Mouse (Mus musculus) MEL (cell line): Measurements from ENCODE around the gene C2cd4d. TPM values are rescaled to one million over a fixed set of nuclear protein-coding genes. Genes with fewer than 3 reads are reported as not detected.

Experiments
- DNase-seq: peaks from one replicate; pipeline ENCODE4 v3.0.0; 2011; ENCODE audit warnings: low read depth, low spot score
- H3K27ac ChIP-seq: 2 replicates; pipeline ENCODE4 v1.5.1; 2012; ENCODE audit warnings: low read depth, mild to moderate bottlenecking, control low read depth, low read length, moderate library complexity; ENCODE audit not compliant: control insufficient read depth
- H3K27me3 ChIP-seq, 2 experiments: fragments of 150-350 bp in 1 of 2; sonication (generic) in 1 of 2; 2 replicates each; pipeline ENCODE4 v1.6.1; 2012; ENCODE audit warnings: low read length in 2 of 2, mild to moderate bottlenecking in 2 of 2, improper control_type of control experiment in 1 of 2, moderate library complexity in 1 of 2; ENCODE audit not compliant: insufficient read depth in 2 of 2, control insufficient read depth in 1 of 2
- H3K36me3 ChIP-seq, 2 experiments: 2 replicates each; pipeline ENCODE4 v1.6.1; 2012 to 2014; ENCODE audit warnings: low read length in 2 of 2, improper control_type of control experiment in 1 of 2, inconsistent platforms in 1 of 2, mild to moderate bottlenecking in 1 of 2; ENCODE audit not compliant: insufficient read depth in 2 of 2, control insufficient read depth in 1 of 2
- H3K4me1 ChIP-seq, 2 experiments: fragments of 150-350 bp in 1 of 2; sonication (generic) in 1 of 2; 2 replicates each; pipeline ENCODE4 v1.6.1; 2012; ENCODE audit warnings: low read length in 2 of 2, improper control_type of control experiment in 1 of 2, mild to moderate bottlenecking in 1 of 2; ENCODE audit not compliant: insufficient read depth in 2 of 2, control insufficient read depth in 1 of 2
- H3K4me3 ChIP-seq, 2 experiments: fragments of 150-350 bp in 1 of 2; sonication (generic) in 1 of 2; 2 replicates each; pipeline ENCODE4 v1.5.1; 2012; ENCODE audit warnings: low read depth in 2 of 2, low read length in 2 of 2, mild to moderate bottlenecking in 2 of 2, moderate library complexity in 2 of 2, control low read depth in 1 of 2, improper control_type of control experiment in 1 of 2; ENCODE audit not compliant: control insufficient read depth in 1 of 2, insufficient read depth in 1 of 2
- H3K79me2 ChIP-seq: 2 replicates; pipeline ENCODE4 v1.6.1; 2012; ENCODE audit warnings: mild to moderate bottlenecking, low read length, moderate library complexity; ENCODE audit not compliant: control insufficient read depth, poor library complexity, insufficient read depth
- H3K9ac ChIP-seq: 2 replicates; pipeline ENCODE4 v1.6.1; 2012; ENCODE audit warnings: low read depth, mild to moderate bottlenecking, control low read depth, low read length, moderate library complexity; ENCODE audit not compliant: control insufficient read depth, poor library complexity, severe bottlenecking
- H3K9me3 ChIP-seq: fragments of 150-350 bp; sonication (generic); replicated peaks from 2 replicates; pipeline ENCODE4 v1.6.1; 2012; ENCODE audit warnings: mild to moderate bottlenecking, low read length, improper control_type of control experiment, moderate library complexity; ENCODE audit not compliant: insufficient read depth
- BHLHE40 ChIP-seq: IDR thresholded peaks from 2 replicates; pipeline ENCODE4 v1.6.1; 2012; ENCODE audit warnings: low read depth, mild to moderate bottlenecking, inconsistent platforms, low read length, improper control_type of control experiment, borderline replicate concordance
- E2F4 ChIP-seq: IDR thresholded peaks from 2 replicates; pipeline ENCODE4 v1.6.1; 2011; ENCODE audit warnings: low read depth, low read length, improper control_type of control experiment, borderline replicate concordance
- EP300 ChIP-seq, 2 experiments: IDR thresholded peaks; 2 replicates each; pipeline ENCODE4 v1.6.1; 2011; ENCODE audit warnings: improper control_type of control experiment in 2 of 2, low read length in 2 of 2, low read depth in 1 of 2, mild to moderate bottlenecking in 1 of 2
- GATA1 ChIP-seq: IDR thresholded peaks from 2 replicates; pipeline ENCODE4 v1.6.1; 2011; ENCODE audit warnings: low read depth, low read length, improper control_type of control experiment
- JUND ChIP-seq: IDR thresholded peaks from 2 replicates; pipeline ENCODE4 v1.6.1; 2011; ENCODE audit warnings: low read depth, mild to moderate bottlenecking, improper control_type of control experiment, low read length
- MAFK ChIP-seq: IDR thresholded peaks from 2 replicates; pipeline ENCODE4 v1.6.1; 2011; ENCODE audit warnings: low read depth, mild to moderate bottlenecking, low read length, improper control_type of control experiment, borderline replicate concordance
- MAX ChIP-seq: IDR thresholded peaks from 2 replicates; pipeline ENCODE4 v1.6.1; 2011; ENCODE audit warnings: low read length, improper control_type of control experiment
- MAZ ChIP-seq: IDR thresholded peaks from 2 replicates; pipeline ENCODE4 v1.6.1; 2012; ENCODE audit warnings: low read depth, mild to moderate bottlenecking, inconsistent platforms, low read length, improper control_type of control experiment
- MEF2A ChIP-seq: IDR thresholded peaks from 2 replicates; pipeline ENCODE4 v1.6.1; 2014; ENCODE audit warnings: low read depth, mild to moderate bottlenecking, inconsistent platforms, low read length, improper control_type of control experiment; ENCODE audit not compliant: poor library complexity, insufficient replicate concordance, severe bottlenecking; ENCODE audit errors: extremely low read depth
- MXI1 ChIP-seq: IDR thresholded peaks from 2 replicates; pipeline ENCODE4 v1.6.1; 2011; ENCODE audit warnings: mild to moderate bottlenecking, low read depth, low read length, improper control_type of control experiment
- NRF1 ChIP-seq: IDR thresholded peaks from 2 replicates; pipeline ENCODE4 v1.6.1; 2014; ENCODE audit warnings: low read depth, mild to moderate bottlenecking, inconsistent platforms, low read length, improper control_type of control experiment, moderate library complexity; ENCODE audit not compliant: poor library complexity, insufficient read depth, severe bottlenecking
- POLR2A ChIP-seq, 2 experiments: IDR thresholded peaks; 2 replicates each; pipeline ENCODE4 v1.6.1; 2011 to 2012; ENCODE audit warnings: low read length in 2 of 2, mild to moderate bottlenecking in 2 of 2, control low read depth in 1 of 2, improper control_type of control experiment in 1 of 2, low read depth in 1 of 2, moderate library complexity in 1 of 2; ENCODE audit not compliant: control insufficient read depth in 1 of 2, insufficient read depth in 1 of 2, poor library complexity in 1 of 2
- POLR2AphosphoS2 ChIP-seq: IDR thresholded peaks from 2 replicates; pipeline ENCODE4 v1.6.1; 2011; ENCODE audit warnings: low read length, improper control_type of control experiment
- RAD21 ChIP-seq: IDR thresholded peaks from 2 replicates; pipeline ENCODE4 v1.6.1; 2011; ENCODE audit warnings: mild to moderate bottlenecking, low read depth, low read length, improper control_type of control experiment
- RCOR1 ChIP-seq: IDR thresholded peaks from 2 replicates; pipeline ENCODE4 v1.6.1; 2012; ENCODE audit warnings: low read depth, mild to moderate bottlenecking, inconsistent platforms, low read length, improper control_type of control experiment
- SMC3 ChIP-seq: IDR thresholded peaks from 2 replicates; pipeline ENCODE4 v1.6.1; 2011; ENCODE audit warnings: low read depth, low read length, improper control_type of control experiment
- TBP ChIP-seq: IDR thresholded peaks from 2 replicates; pipeline ENCODE4 v1.8.0; 2011; ENCODE audit warnings: low read depth, low read length, improper control_type of control experiment
- TCF12 ChIP-seq: IDR thresholded peaks from 2 replicates; pipeline ENCODE4 v1.6.1; 2014; ENCODE audit warnings: low read depth, mild to moderate bottlenecking, inconsistent platforms, low read length, improper control_type of control experiment, moderate library complexity
- UBTF ChIP-seq: IDR thresholded peaks from 2 replicates; pipeline ENCODE4 v1.6.1; 2012; ENCODE audit warnings: low read depth, mild to moderate bottlenecking, inconsistent platforms, low read length, improper control_type of control experiment, moderate library complexity, borderline replicate concordance; ENCODE audit not compliant: insufficient read depth
- ZMIZ1 ChIP-seq: IDR thresholded peaks from 2 replicates; pipeline ENCODE4 v1.6.1; 2012; ENCODE audit warnings: low read depth, mild to moderate bottlenecking, inconsistent platforms, low read length, improper control_type of control experiment, moderate library complexity
- ZNF384 ChIP-seq: IDR thresholded peaks from 2 replicates; pipeline ENCODE4 v1.6.1; 2012; ENCODE audit warnings: low read depth, mild to moderate bottlenecking, inconsistent platforms, low read length, improper control_type of control experiment
- polyA plus RNA-seq, 2 experiments: library from polyadenylated mRNA; stranded (reverse) in 1 of 2; unstranded in 1 of 2; fragments of >175 nt in 1 of 2; fragments of >200 nt in 1 of 2; gene quantifications; 2 replicates each; pipeline versions ENCODE4 v1.2.1 to v1.2.4; 2012; ENCODE audit warnings: low replicate concordance in 2 of 2, low read depth in 1 of 2; ENCODE audit not compliant: insufficient read length in 2 of 2, insufficient read depth in 1 of 2, missing spikeins in 1 of 2
- total RNA-seq: library from RNA; depleted of rRNA; stranded (reverse); fragments of 300-350 nt; gene quantifications from 2 replicates; pipeline ENCODE4 v1.2.3, GENCODE M21; 2012

C2cd4d gene
- total and polyA plus RNA-seq, 3 experiments, result not detected

GRCm38 (mm10) chr3:94374636-94375035 lies 12.4 kb downstream of the C2cd4d start:
- no peak overlapping the region for H3K4me3 ChIP-seq
- H3K36me3 ChIP-seq, result peaks cover 0 to 4% of the 10 kb centered on the region in 2 experiments; a peak in 2 of 4 replicates
- no peak overlapping the region for H3K9ac ChIP-seq
- TF ChIP-seq BHLHE40 (no peak), RCOR1 (no peak), SMC3 (no peak), E2F4 (no peak), GATA1 (no peak), MXI1 (no peak), NRF1 (no peak), MAZ (no peak), POLR2AphosphoS2 (no peak), EP300 (IDR thresholded peaks at IDR 0.05; ENCODE audit: low read depth in 1 of 2, low read length in 2 of 2) (no peak), RAD21 (no peak), UBTF (no peak), ZMIZ1 (no peak), TCF12 (no peak)
- no peaks in the 10 kb centered on the region for H3K79me2 ChIP-seq
- no peak for DNase-seq
- H3K27ac ChIP-seq, result no peak overlapping the region
- H3K27me3 ChIP-seq, result peaks cover 0 to 3% of the 10 kb centered on the region in 2 experiments; a peak in 1 of 4 replicates
- peaks cover 0 to 4% of the 10 kb centered on the region in 2 experiments; a peak in 3 of 4 replicates for H3K4me1 ChIP-seq
- H3K9me3 ChIP-seq, result no peaks in the 10 kb centered on the region

- no peak overlapping the region for H3K9ac ChIP-seq
- H3K27ac ChIP-seq, result no peak overlapping the region
- peaks cover 0 to under 1% of the 10 kb centered on the region in 2 experiments; a peak in 3 of 4 replicates for H3K4me1 ChIP-seq
Observed at GRCm38 (mm10) chr3:94375146-94375545, 12.9 kb downstream of the C2cd4d start.

GRCm38 (mm10) chr3:94375861-94376260 lies 13.6 kb downstream of the C2cd4d start:
- no peaks in the 10 kb centered on the region for H3K4me1 ChIP-seq
- peaks cover 0 to 3% of the 10 kb centered on the region in 2 experiments; a peak in 1 of 4 replicates for H3K27me3 ChIP-seq
- TF ChIP-seq EP300 (IDR thresholded peaks at IDR 0.05; ENCODE audit: low read depth in 1 of 2, low read length in 2 of 2) (no peak), RCOR1 (no peak), JUND (no peak), UBTF (no peak), MAX (no peak), TBP (no peak), POLR2A (IDR thresholded peaks at IDR 0.05; ENCODE audit: control insufficient read depth in 1 of 2, insufficient read depth in 1 of 2, low read depth in 1 of 2, low read length in 2 of 2, poor library complexity in 1 of 2) (no peak), MEF2A (no peak), MAFK (no peak)
- H3K36me3 ChIP-seq, result no peaks in the 10 kb centered on the region
- no peak overlapping the region for H3K9ac ChIP-seq
- H3K79me2 ChIP-seq, result no peaks in the 10 kb centered on the region
- no peak overlapping the region for H3K4me3 ChIP-seq
- no peak for DNase-seq
- H3K27ac ChIP-seq, result no peak overlapping the region
- H3K9me3 ChIP-seq, result no peaks in the 10 kb centered on the region

More at GRCm38 (mm10) chr3:94375146-94375545, 12.9 kb downstream of the C2cd4d start:
- Histone ChIP-seq H3K27me3 (peaks cover 0 to 3% of the 10 kb centered on the region in 2 experiments; a peak in 1 of 4 replicates), H3K9me3 (no peaks in the 10 kb centered on the region), H3K4me3 (no peak overlapping the region), H3K79me2 (no peaks in the 10 kb centered on the region), H3K36me3 (peaks cover 0 to under 1% of the 10 kb centered on the region in 2 experiments; a peak in 1 of 4 replicates)
- TF ChIP-seq ZNF384 (peak; percentile 67), MEF2A (no peak)
- DNase-seq, result no peak
